Mouse (Mus musculus) frontal cortex, adult (tissue): ENCODE data around the gene Klk1b21.
"Not testable (repeated sequence)": the region's sequence is repeated elsewhere in the genome, so short reads cannot be mapped to it uniquely, and the experiment has no call there.

ENCODE experiments used
- ATAC-seq: cut with Nextera tagmentation; 2 replicates; pipeline ENCODE4 v1.9.2; 2017; ENCODE audit warnings: mild to moderate bottlenecking, moderate library complexity, mixed read lengths; ENCODE audit not compliant: low TSS enrichment

Gene Klk1b21

DNA sequence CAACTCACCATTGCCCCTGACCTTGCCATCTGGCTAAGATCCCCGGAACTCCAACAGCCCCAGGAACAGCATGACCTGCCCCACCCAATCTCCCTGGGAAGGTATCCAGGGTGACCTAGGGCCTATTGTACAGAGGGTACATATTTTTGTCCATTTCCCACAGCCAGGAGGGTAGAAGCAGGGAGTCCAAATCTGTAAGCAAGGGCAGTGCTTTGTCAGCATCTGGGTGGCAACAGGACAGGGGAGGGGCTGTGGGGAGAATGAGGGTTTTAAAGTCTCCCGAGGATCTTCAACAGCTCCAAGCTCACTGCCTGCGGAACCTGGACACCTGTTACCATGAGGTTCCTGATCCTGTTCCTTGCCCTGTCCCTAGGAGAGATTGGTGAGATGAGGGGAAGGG lies at the start of gene Klk1b21:
Gene Klk1b21, plus strand, starts transcription at position 301 of the 400 bp plus-strand sequence.
- not testable (repeated sequence) for ATAC-seq

DNA sequence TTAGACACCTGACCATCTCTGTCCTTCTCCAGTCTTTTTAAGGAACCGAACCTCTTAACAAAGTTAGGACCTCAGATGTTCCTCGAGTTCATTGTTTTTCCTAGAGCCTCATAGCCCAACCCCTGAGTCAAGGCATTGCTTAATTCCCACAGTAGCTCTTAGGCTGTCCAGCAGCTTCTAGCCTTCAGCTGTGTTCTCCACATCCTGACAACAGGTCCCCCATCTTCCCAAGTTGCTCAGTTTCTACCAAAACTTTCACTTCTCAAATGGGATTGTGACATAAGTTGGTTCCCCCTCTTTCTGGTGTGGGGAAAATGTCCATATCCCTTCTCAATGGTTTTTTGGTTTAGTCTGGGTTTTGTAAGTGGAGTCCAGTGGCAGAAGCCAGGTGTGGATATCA lies 30.0 kb upstream of the Klk1b21 start:
- no peak for ATAC-seq

DNA sequence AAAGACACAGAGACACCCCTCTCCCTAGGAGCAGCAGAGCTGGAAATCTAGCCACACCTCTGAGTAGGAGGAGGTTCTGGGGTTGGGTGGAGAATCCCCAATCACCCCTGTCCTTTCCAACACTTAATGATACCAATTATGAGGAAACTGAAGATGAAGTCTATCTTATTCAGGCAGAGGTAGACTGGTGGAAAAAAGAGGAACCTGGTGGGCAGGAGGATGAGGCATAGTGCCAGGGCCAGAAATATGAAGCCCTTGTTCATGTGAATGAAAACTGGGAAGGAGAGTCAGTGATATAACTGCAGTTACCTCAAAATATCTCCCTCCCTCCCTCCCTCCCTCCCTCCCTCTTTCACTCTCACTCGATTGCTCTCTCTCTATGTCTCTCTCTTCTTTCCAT lies 24.4 kb upstream of the Klk1b21 start:
- ATAC-seq = no peak

DNA sequence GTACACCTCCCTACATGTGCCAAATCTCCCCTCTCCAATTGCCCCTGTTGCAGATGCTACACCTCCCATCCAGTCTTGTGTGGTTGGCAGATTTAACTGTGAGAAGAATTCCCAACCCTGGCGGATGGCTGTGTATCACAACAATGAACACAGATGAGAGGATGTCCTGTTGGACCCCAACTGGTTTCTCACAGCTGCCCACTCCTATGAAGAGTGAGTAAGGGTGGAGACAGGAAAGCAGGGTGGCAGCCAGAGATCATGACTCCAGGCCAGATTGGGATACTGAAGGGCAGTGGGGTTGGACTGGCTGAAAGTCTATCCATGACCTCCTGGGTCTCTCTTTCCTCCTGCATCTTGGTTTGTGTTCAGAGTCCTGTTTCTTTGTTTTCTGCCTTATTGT lies 6.0 kb upstream of the Klk1b21 start:
- ATAC-seq = no peak

DNA sequence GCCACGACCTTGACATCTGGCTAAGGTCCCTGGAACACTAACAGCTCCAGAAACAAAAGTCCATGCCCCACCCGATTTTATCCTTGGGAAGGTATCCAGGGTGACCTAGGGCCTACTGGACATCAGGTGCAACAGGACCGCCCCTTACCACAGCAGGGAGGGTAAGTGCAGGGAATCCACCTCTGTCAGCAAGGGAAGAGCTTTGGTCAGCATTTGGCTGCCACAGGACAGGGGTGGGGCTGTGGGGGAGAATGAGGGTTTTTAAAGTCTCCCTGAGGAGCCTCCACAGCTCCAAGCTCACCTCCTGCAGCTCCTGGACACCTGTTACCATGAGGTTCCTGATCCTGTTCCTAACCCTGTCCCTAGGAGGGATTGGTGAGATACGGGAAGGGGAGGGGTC lies 10.2 kb downstream of the Klk1b21 start, which contains the start of gene Klk1b22:
Gene Klk1b22, plus strand, starts transcription at position 301 of the 400 bp plus-strand sequence.
- no peak for ATAC-seq

DNA sequence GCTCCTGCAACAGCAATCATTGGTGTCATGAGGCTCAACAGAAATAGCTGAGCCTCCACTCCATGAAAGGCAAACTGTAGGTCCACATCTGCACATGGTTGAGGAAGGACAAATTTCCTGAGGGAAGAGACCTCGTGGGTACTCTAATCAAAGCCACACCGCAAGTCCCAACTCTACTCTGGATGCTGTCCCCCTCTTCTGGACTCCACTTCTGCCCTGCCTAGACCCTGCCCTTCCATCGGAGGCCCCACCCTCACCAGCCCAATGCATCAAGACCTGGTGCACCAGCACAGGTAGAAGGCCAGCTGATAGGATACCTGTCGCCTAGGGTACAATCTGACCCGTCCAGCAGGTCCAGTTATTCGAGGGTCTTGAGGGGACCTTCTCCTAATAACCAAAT lies 21.3 kb downstream of the Klk1b21 start:
- ATAC-seq = no peak

DNA sequence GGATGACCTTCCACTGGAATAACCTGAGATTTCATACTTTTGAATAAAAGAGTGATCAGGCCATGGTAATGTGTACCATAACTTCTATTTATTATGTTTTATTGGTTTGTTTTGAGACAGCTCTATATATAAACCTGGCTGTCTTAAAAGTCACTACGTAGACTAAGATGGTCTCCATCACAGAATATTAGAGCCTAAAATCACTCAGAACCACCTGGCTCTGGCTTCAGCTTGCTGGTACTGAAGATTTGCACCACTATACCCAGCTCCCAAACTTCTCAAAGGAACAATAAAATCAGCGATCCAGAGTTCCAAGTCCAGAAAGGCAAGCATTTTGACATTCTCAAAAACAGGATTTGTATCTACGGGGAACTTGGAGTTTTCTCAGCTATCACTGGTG lies 34.3 kb downstream of the Klk1b21 start, which contains the start of gene Klk1b16:
Gene Klk1b16, plus strand, starts transcription at position 301 of the 400 bp plus-strand sequence.
- ATAC-seq = no peak
